Mouse (Mus musculus) G1E (cell line): ENCODE data around the gene Znrd1as.

ENCODE experiments used
- CTCF ChIP-seq: IDR thresholded peaks from 2 replicates; pipeline ENCODE4 v1.5.1; 2012; ENCODE audit warnings: low read depth, low read length, inconsistent platforms, mixed read lengths
- GATA1 ChIP-seq: IDR thresholded peaks from 2 replicates; pipeline ENCODE4 v1.6.1; 2012; ENCODE audit warnings: borderline replicate concordance, low read length, inconsistent platforms, mixed read lengths
- POLR2AphosphoS5 ChIP-seq: IDR thresholded peaks from 2 replicates; pipeline ENCODE4 v1.6.1; 2012; ENCODE audit warnings: low read depth, low read length, inconsistent platforms; ENCODE audit not compliant: insufficient replicate concordance
- TAL1 ChIP-seq: conservative IDR thresholded peaks from 2 replicates; pipeline ENCODE4 v1.6.1; 2012; ENCODE audit warnings: low read depth, low read length, inconsistent platforms, mixed read lengths

DNA sequence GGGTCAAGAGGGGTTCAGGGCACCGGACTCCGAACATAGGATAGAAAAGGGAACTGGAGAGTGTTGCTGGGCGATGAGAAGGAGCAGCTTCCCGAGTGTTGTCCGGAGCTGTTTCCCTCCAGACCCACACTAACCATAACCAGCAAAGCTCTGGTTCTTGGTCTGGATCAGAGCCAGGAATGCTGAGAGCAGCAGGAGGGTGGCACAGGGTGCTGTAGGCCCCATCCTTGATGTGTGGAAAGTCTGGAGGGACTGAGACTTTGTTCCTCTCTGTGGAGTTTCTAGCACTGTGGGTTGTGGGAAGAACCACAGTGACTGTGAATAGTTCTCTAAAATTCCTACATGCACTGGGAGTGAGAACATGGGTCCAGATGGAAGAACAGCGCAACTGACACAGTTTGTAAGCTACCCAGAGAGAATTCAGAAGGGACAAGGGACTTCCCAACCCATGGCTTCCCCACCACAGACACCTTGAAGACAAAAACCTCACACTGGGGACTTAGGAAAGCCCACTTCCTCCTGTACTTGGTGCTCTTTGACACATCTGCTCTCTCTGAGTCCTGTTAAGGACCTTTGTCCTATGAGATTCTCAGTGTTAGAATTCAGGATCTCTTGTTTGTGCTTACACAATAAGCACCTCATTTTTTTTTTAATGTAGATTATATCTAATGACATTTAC, 12.9 kb downstream of the Znrd1as start:
- no peak for TF ChIP-seq CTCF
- TF ChIP-seq POLR2AphosphoS5, result no peak
- no peak for TF ChIP-seq GATA1
- TF ChIP-seq TAL1, result no peak
